Mouse (Mus musculus) neural tube, embryonic 15.5 days (tissue): ENCODE data around the gene Tmprss13. TPM values are rescaled to one million over a fixed set of nuclear protein-coding genes. Genes with fewer than 3 reads are reported as not detected.

ENCODE experiments used
- ATAC-seq: fragments of 200-750 bp; cut with Nextera tagmentation; 2 replicates; pipeline ENCODE4 v1.8.0; 2017; ENCODE audit warnings: mild to moderate bottlenecking, moderate TSS enrichment, moderate library complexity; ENCODE audit not compliant: low FRiP score
- H3K27ac ChIP-seq: fragments of 300-500 bp; sonication (generic); replicated peaks from 2 replicates; pipeline ENCODE4 v1.5.1; 2015; ENCODE audit warnings: mild to moderate bottlenecking, inconsistent platforms
- H3K27me3 ChIP-seq: fragments of 300-500 bp; sonication (generic); replicated peaks from 2 replicates; pipeline ENCODE4 v1.6.1; 2015; ENCODE audit warnings: inconsistent platforms
- H3K36me3 ChIP-seq: fragments of 300-500 bp; sonication (generic); 2 replicates; pipeline ENCODE4 v1.6.1; 2015; ENCODE audit warnings: inconsistent platforms
- H3K4me1 ChIP-seq: fragments of 300-500 bp; sonication (generic); 2 replicates; pipeline ENCODE4 v1.6.1; 2015; ENCODE audit warnings: inconsistent platforms
- H3K4me2 ChIP-seq: fragments of 300-500 bp; sonication (generic); 2 replicates; pipeline ENCODE4 v1.6.1; 2015; ENCODE audit warnings: inconsistent platforms, mild to moderate bottlenecking, moderate library complexity
- H3K4me3 ChIP-seq: fragments of 300-500 bp; sonication (generic); replicated peaks from 2 replicates; pipeline ENCODE4 v1.5.1; 2015; ENCODE audit warnings: mild to moderate bottlenecking, inconsistent platforms
- H3K9ac ChIP-seq: fragments of 300-500 bp; sonication (generic); replicated peaks from 2 replicates; pipeline ENCODE4 v1.6.1; 2015; ENCODE audit warnings: mild to moderate bottlenecking, inconsistent platforms
- H3K9me3 ChIP-seq: fragments of 300-500 bp; sonication (generic); replicated peaks from 2 replicates; pipeline ENCODE4 v1.6.1; 2016; ENCODE audit warnings: inconsistent platforms
- WGBS: fragments of 180-500 bp; shearing (Covaris S2); methylation state at CpG from one replicate; pipeline ENCODE4 v1.1.7; 2015; ENCODE audit warnings: mixed read lengths; 5-methylcytosine and 5-hydroxymethylcytosine counted together
- polyA plus RNA-seq: library from polyadenylated mRNA; unstranded; fragments of >200 nt; fragmentation: Nextera tagmentation; extraction: Ambion mirVana; gene quantifications from 2 replicates; pipeline ENCODE4 v1.2.1, GENCODE M21; 2015

The Tmprss13 gene
- polyA plus RNA-seq: 0.04 and 0.24 TPM in 2 replicates

GRCm38 (mm10) chr9:45318855-45319254, at the start of gene Tmprss13:
Gene Tmprss13, plus strand, starts transcription at chr9:45319100.
- no peaks in the 10 kb centered on the region for H3K4me1 ChIP-seq
- WGBS: 42% methylated on average over 14 of the region's 14 CpGs

GRCm38 (mm10) chr9:45272213-45272612, 46.7 kb upstream of the Tmprss13 start:
- 51% methylated on average over 5 of the region's 5 CpGs for WGBS
- peaks cover 28% of the 10 kb centered on the region for H3K27me3 ChIP-seq
- H3K4me3 ChIP-seq: no peak overlapping the region
- no peaks in the 10 kb centered on the region for H3K9me3 ChIP-seq
- H3K4me2 ChIP-seq: no peak overlapping the region
- H3K4me1 ChIP-seq: peaks cover 10% of the 10 kb centered on the region
- ATAC-seq: no peak
- H3K9ac ChIP-seq: no peak overlapping the region
- H3K27ac ChIP-seq: no peak overlapping the region
- H3K36me3 ChIP-seq: no peaks in the 10 kb centered on the region

More at GRCm38 (mm10) chr9:45318855-45319254, at the start of gene Tmprss13:
- Histone ChIP-seq H3K27me3 (no peaks in the 10 kb centered on the region), H3K36me3 (no peaks in the 10 kb centered on the region), H3K4me2 (no peak within 1 kb of the TSS), H3K9ac (no peak within 1 kb of the TSS), H3K9me3 (no peaks in the 10 kb centered on the region), H3K4me3 (no peak within 1 kb of the TSS), H3K27ac (no peak within 1 kb of the TSS)
- no peak for ATAC-seq

GRCm38 (mm10) chr9:45274218-45274617, 44.7 kb upstream of the Tmprss13 start:
- Histone ChIP-seq H3K9ac (no peak overlapping the region), H3K36me3 (no peaks in the 10 kb centered on the region), H3K27me3 (peaks cover 10% of the 10 kb centered on the region), H3K4me2 (no peak overlapping the region), H3K9me3 (no peaks in the 10 kb centered on the region), H3K4me3 (no peak overlapping the region), H3K27ac (no peak overlapping the region), H3K4me1 (peaks cover 2% of the 10 kb centered on the region; the same call in 1 of the 2 replicates)
- no peak for ATAC-seq
- WGBS: 78% methylated on average over 4 of the region's 4 CpGs

- Histone ChIP-seq H3K27ac (no peak overlapping the region), H3K9ac (no peak overlapping the region), H3K27me3 (peaks cover 5% of the 10 kb centered on the region), H3K9me3 (no peaks in the 10 kb centered on the region), H3K4me3 (no peak overlapping the region), H3K36me3 (no peaks in the 10 kb centered on the region), H3K4me1 (no peaks in the 10 kb centered on the region), H3K4me2 (no peak overlapping the region)
- 94% methylated on average over 2 of the region's 2 CpGs for WGBS
- no peak for ATAC-seq
Observed at GRCm38 (mm10) chr9:45274635-45275034, 44.3 kb upstream of the Tmprss13 start.

GRCm38 (mm10) chr9:45280059-45280458, 38.8 kb upstream of the Tmprss13 start:
- H3K4me2 ChIP-seq: no peak overlapping the region
- no peak overlapping the region for H3K27ac ChIP-seq
- H3K9me3 ChIP-seq: no peaks in the 10 kb centered on the region
- no peaks in the 10 kb centered on the region for H3K27me3 ChIP-seq
- no peaks in the 10 kb centered on the region for H3K4me1 ChIP-seq
- no peak overlapping the region for H3K4me3 ChIP-seq
- H3K36me3 ChIP-seq: no peaks in the 10 kb centered on the region
- 74% methylated on average over 3 of the region's 3 CpGs for WGBS
- H3K9ac ChIP-seq: no peak overlapping the region
- ATAC-seq: no peak

GRCm38 (mm10) chr9:45280891-45281290, 38.0 kb upstream of the Tmprss13 start:
- Histone ChIP-seq H3K9ac (no peak overlapping the region), H3K9me3 (no peaks in the 10 kb centered on the region), H3K4me3 (no peak overlapping the region), H3K27ac (no peak overlapping the region), H3K4me2 (no peak overlapping the region), H3K4me1 (no peaks in the 10 kb centered on the region), H3K36me3 (no peaks in the 10 kb centered on the region), H3K27me3 (no peaks in the 10 kb centered on the region)
- WGBS: 89% methylated on average over 3 of the region's 3 CpGs
- no peak for ATAC-seq

- 92% methylated on average over 5 of the region's 5 CpGs for WGBS
- H3K27ac ChIP-seq: no peak overlapping the region
- no peaks in the 10 kb centered on the region for H3K27me3 ChIP-seq
- no peaks in the 10 kb centered on the region for H3K9me3 ChIP-seq
- H3K9ac ChIP-seq: no peak overlapping the region
- H3K4me1 ChIP-seq: no peaks in the 10 kb centered on the region
- H3K4me3 ChIP-seq: no peak overlapping the region
- H3K36me3 ChIP-seq: no peaks in the 10 kb centered on the region
- ATAC-seq: no peak
- no peak overlapping the region for H3K4me2 ChIP-seq
Observed at GRCm38 (mm10) chr9:45282466-45282865, 36.4 kb upstream of the Tmprss13 start.

GRCm38 (mm10) chr9:45291481-45292168, 27.3 kb upstream of the Tmprss13 start:
- 84% methylated on average over 11 of the region's 11 CpGs for WGBS
- ATAC-seq: no peak

GRCm38 (mm10) chr9:45294210-45295011, 24.5 kb upstream of the Tmprss13 start:
- 0 out of 2 replicates have a peak, but pooled peaks cover 4% of the 10 kb centered on the region for H3K27me3 ChIP-seq

More at GRCm38 (mm10) chr9:45291481-45292168, 27.3 kb upstream of the Tmprss13 start:
- Histone ChIP-seq H3K4me2 (no peak overlapping the region), H3K27ac (no peak overlapping the region), H3K4me1 (no peaks in the 10 kb centered on the region), H3K9me3 (no peaks in the 10 kb centered on the region), H3K9ac (no peak overlapping the region), H3K4me3 (no peak overlapping the region), H3K36me3 (no peaks in the 10 kb centered on the region), H3K27me3 (no peaks in the 10 kb centered on the region)

GRCm38 (mm10) chr9:45299231-45300006, 19.5 kb upstream of the Tmprss13 start:
- Histone ChIP-seq H3K27ac (no peak overlapping the region), H3K9me3 (no peaks in the 10 kb centered on the region), H3K4me3 (no peak overlapping the region), H3K9ac (no peak overlapping the region), H3K4me2 (no peak overlapping the region), H3K4me1 (peaks cover 7% of the 10 kb centered on the region; the same call in 1 of the 2 replicates), H3K27me3 (0 out of 2 replicates have a peak, but pooled peaks cover 4% of the 10 kb centered on the region), H3K36me3 (no peaks in the 10 kb centered on the region)
- no peak for ATAC-seq
- 85% methylated on average over 11 of the region's 11 CpGs for WGBS

More at GRCm38 (mm10) chr9:45294210-45295011, 24.5 kb upstream of the Tmprss13 start:
- Histone ChIP-seq H3K9ac (no peak overlapping the region), H3K4me2 (no peak overlapping the region), H3K27ac (no peak overlapping the region), H3K4me3 (no peak overlapping the region), H3K4me1 (no peaks in the 10 kb centered on the region), H3K9me3 (no peaks in the 10 kb centered on the region), H3K36me3 (no peaks in the 10 kb centered on the region)
- no peak for ATAC-seq
- 66% methylated on average over 10 of the region's 10 CpGs for WGBS

GRCm38 (mm10) chr9:45300422-45301104, 18.3 kb upstream of the Tmprss13 start:
- H3K9ac ChIP-seq: peak overlapping the region; percentile 31
- H3K27me3 ChIP-seq: 0 out of 2 replicates have a peak, but pooled peaks cover 4% of the 10 kb centered on the region
- H3K4me1 ChIP-seq: peaks cover 7% of the 10 kb centered on the region; the same call in 1 of the 2 replicates
- H3K4me3 ChIP-seq: peak overlapping the region; percentile 34
- peak; percentile 97 for ATAC-seq
- 16% methylated on average over 20 of the region's 20 CpGs for WGBS
- H3K4me2 ChIP-seq: peak overlapping the region; percentile 65
- peak overlapping the region; percentile 78 for H3K27ac ChIP-seq
- no peaks in the 10 kb centered on the region for H3K36me3 ChIP-seq
- no peaks in the 10 kb centered on the region for H3K9me3 ChIP-seq
